Mouse (Mus musculus) embryo, embryonic 9.5 days (tissue): ENCODE measurements at regions not wholly inside any gene's neighbourhood (a gene's known extent, or its start where the extent isn't known, plus 50 kb on each side); places are given as distances from the start of the nearest gene placed in this dataset.

Source experiments
- DNase-seq: peaks from one replicate; pipeline ENCODE4 v3.0.0-alpha.2; 2017; ENCODE audit errors: extremely low spot score

GRCm38 (mm10) chr8:127885831-127886230, 472.6 kb upstream of the Nrp1 start:
- peak; percentile 24 for DNase-seq

GRCm38 (mm10) chr8:127890729-127891128, 467.7 kb upstream of the Nrp1 start:
- peak; percentile 12 for DNase-seq

- DNase-seq: no peak
Observed at GRCm38 (mm10) chr8:127894284-127894683, 464.1 kb upstream of the Nrp1 start.

GRCm38 (mm10) chr8:127908436-127908835, 450.0 kb upstream of the Nrp1 start:
- no peak for DNase-seq

- no peak for DNase-seq
Observed at GRCm38 (mm10) chr8:127909580-127909979, 448.8 kb upstream of the Nrp1 start.

GRCm38 (mm10) chr8:127914086-127914485, 444.3 kb upstream of the Nrp1 start:
- no peak for DNase-seq

- DNase-seq: no peak
Observed at GRCm38 (mm10) chr8:127914914-127915313, 443.5 kb upstream of the Nrp1 start.

GRCm38 (mm10) chr8:127915591-127916028, 442.8 kb upstream of the Nrp1 start:
- no peak for DNase-seq

GRCm38 (mm10) chr8:127921925-127922324, 436.5 kb upstream of the Nrp1 start:
- DNase-seq: no peak

- no peak for DNase-seq
Observed at GRCm38 (mm10) chr8:127923321-127923720, 435.1 kb upstream of the Nrp1 start.

GRCm38 (mm10) chr8:127932276-127932675, 426.1 kb upstream of the Nrp1 start:
- no peak for DNase-seq

- no peak for DNase-seq
Observed at GRCm38 (mm10) chr8:127936792-127937435, 421.5 kb upstream of the Nrp1 start.

- peak; percentile 68 for DNase-seq
Observed at GRCm38 (mm10) chr8:127939284-127939985, 419.0 kb upstream of the Nrp1 start.

- DNase-seq: no peak
Observed at GRCm38 (mm10) chr8:127939986-127940359, 418.4 kb upstream of the Nrp1 start.

GRCm38 (mm10) chr8:127942319-127942718, 416.1 kb upstream of the Nrp1 start:
- DNase-seq: no peak

GRCm38 (mm10) chr8:127944955-127945498, 413.4 kb upstream of the Nrp1 start:
- DNase-seq: no peak

GRCm38 (mm10) chr8:127957571-127957970, 400.8 kb upstream of the Nrp1 start:
- no peak for DNase-seq

- DNase-seq: no peak
Observed at GRCm38 (mm10) chr8:127958351-127959044, 399.9 kb upstream of the Nrp1 start.

- DNase-seq: no peak
Observed at GRCm38 (mm10) chr8:127962862-127963261, 395.5 kb upstream of the Nrp1 start.

GRCm38 (mm10) chr8:127963625-127964024, 394.8 kb upstream of the Nrp1 start:
- no peak for DNase-seq

GRCm38 (mm10) chr8:127964801-127965200, 393.6 kb upstream of the Nrp1 start:
- no peak for DNase-seq

- no peak for DNase-seq
Observed at GRCm38 (mm10) chr8:127965341-127965740, 393.1 kb upstream of the Nrp1 start.

GRCm38 (mm10) chr8:127968026-127968425, 390.4 kb upstream of the Nrp1 start:
- no peak for DNase-seq
